Mouse (Mus musculus) brown adipose tissue, adult 24 weeks (tissue): ENCODE measurements around the gene Scap. TPM values are rescaled to one million over a fixed set of nuclear protein-coding genes. Genes with fewer than 3 reads are reported as not detected.
"Not testable (repeated sequence)": the region's sequence is repeated elsewhere in the genome, so short reads cannot be mapped to it uniquely, and the experiment has no call there.

Experiments
- H3K27ac ChIP-seq: fragments of 200-500 bp; replicated peaks from 2 replicates; pipeline ENCODE4 v1.5.1; 2012; ENCODE audit warnings: low read depth, mild to moderate bottlenecking, low read length
- H3K4me1 ChIP-seq: fragments of 200-500 bp; 2 replicates; pipeline ENCODE4 v1.6.1; 2012; ENCODE audit warnings: low read length, mixed read lengths; ENCODE audit not compliant: control insufficient read depth, insufficient read depth, insufficient read length
- H3K4me3 ChIP-seq: fragments of 200-500 bp; 2 replicates; pipeline ENCODE4 v1.5.1; 2012; ENCODE audit warnings: low read depth, mild to moderate bottlenecking, low read length, moderate library complexity; ENCODE audit not compliant: insufficient read depth
- polyA plus RNA-seq: library from polyadenylated mRNA; stranded (reverse); fragments of >200 nt; gene quantifications from 2 replicates; pipeline ENCODE4 v1.2.4, GENCODE M21; 2012; ENCODE audit not compliant: missing spikeins, insufficient read depth, insufficient read length

The Scap gene
- polyA plus RNA-seq, 1 experiment, result 18.7 TPM

DNA sequence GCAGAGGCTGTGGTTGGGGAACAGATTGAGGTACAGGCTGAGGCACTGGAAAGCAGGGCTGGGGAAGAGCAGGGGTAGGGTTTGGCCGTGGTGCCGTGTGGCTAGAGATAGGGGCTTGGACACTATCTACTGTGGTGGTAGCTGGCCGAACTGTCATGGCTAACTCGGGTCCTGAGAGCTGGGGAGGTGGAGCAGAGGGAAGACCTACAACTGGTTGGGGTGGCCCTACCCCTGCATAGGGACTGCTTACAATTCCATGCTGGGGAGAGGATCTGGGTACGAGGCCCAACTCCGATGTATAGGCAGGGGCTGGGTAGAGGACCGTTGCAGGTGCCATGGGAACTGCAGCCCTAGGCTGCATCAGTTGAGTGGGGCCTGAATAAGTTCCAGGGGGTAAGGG lies 54.9 kb downstream of the Scap start:
- Histone ChIP-seq H3K4me1 (no peaks in the 10 kb centered on the region), H3K27ac (no peak overlapping the region), H3K4me3 (no peak overlapping the region)

DNA sequence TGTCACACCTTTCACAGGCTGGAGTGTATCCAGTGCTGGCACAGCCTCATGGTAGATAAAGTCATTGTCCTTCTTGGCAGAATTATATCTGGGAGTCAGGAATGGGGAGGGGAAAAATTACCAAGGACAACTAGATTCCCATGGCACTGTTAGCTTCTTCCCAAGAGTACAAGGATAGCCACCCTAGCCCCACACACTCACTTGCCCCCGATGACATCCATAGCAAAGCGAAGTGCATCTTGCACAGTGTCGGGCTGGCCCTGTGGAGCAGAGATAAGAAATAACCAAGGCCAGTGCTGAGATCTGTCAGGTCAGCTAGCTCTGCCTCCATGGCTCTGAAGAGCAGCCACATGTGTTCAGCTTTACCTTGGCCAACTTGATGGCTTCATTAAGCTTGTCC lies 57.8 kb downstream of the Scap start:
- Histone ChIP-seq H3K4me1 (no peaks in the 10 kb centered on the region), H3K4me3 (no peak overlapping the region), H3K27ac (no peak overlapping the region)

DNA sequence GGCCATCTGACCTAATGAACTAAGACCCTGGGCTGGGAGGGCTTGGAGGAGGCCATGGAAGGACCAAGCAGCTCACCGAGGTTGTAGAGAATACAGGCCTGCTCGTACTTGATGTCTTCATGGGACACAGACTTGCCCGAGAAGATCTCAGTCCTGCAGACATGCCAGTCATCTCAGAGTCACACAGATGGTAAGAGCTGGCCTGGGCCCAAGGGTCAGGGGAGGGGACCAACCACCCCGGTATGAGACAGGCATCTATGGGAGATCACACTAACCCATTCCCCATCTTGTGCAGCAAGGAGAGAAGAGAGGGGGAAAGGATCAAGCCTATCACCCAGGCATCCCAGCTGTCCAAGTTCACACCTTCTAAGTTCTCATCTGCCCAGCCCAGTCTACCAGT lies 60.2 kb downstream of the Scap start:
- H3K4me1 ChIP-seq, result no peaks in the 10 kb centered on the region
- H3K27ac ChIP-seq, result no peak overlapping the region
- H3K4me3 ChIP-seq, result no peak overlapping the region

DNA sequence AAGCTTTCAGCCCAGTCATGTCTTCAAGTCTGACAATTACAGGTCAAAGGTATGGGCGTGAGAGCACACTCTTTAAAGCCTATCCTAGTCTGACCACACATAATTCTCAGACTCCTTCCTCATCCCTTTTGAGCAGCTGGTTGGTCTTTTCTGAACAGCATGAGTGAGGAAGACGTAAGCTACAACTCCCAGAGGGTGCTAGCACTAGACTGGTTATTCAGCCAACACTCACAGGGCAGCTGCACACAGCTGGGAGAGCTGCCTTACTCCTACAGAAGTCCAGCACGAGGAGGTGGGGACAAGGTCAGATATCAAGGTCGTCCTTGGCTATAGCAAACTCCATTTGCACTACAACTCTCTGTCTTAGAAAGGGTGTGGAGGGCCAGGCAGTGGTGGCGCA lies 67.6 kb downstream of the Scap start:
- peaks cover 4% of the 10 kb centered on the region; the same call in 1 of the 2 replicates for H3K4me1 ChIP-seq
- no peak overlapping the region for H3K27ac ChIP-seq
- no peak overlapping the region for H3K4me3 ChIP-seq

DNA sequence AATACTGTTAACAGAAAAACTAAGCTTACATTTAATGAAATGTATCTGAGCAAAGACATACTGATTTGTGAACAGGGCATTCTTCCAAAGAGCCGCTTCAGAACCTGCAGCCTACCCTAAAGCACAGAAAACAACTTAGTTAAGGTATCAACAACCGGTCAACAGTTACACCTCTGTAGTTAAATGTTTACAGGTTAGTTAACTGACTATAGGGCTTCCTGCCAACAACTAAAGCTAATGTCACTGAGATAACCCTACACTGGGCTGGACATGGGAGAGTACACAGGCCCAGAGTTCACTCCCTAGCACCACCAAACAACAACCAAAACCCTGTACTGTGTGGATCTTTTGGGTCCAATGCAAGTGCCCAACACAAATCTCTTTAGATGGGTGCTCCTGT lies 69.6 kb downstream of the Scap start:
- Histone ChIP-seq H3K4me1 (peaks cover 6% of the 10 kb centered on the region), H3K27ac (no peak overlapping the region)

DNA sequence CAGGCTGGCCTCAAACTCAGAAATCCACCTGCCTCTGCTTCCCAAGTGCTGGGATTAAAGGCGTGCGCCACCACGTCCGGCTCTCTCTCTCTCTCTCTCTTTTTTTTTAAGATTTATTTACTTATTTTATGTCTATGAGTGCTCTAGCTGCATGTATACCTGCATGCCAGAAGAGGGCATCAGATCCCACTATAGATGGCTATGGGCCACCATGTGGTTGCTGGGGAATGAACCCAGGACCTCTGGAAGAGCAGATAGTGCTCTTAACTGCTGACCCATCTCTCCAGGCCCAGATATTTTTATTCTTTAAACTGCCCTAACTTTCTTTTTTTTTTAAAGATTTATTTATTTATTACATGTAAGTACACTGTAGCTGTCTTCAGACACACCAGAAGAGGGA lies 70.2 kb downstream of the Scap start:
- not testable (repeated sequence) for H3K4me1 ChIP-seq, H3K4me3 ChIP-seq, H3K27ac ChIP-seq

More for the DNA sequence above, 69.6 kb downstream of the Scap start:
- no peak overlapping the region for H3K4me3 ChIP-seq

DNA sequence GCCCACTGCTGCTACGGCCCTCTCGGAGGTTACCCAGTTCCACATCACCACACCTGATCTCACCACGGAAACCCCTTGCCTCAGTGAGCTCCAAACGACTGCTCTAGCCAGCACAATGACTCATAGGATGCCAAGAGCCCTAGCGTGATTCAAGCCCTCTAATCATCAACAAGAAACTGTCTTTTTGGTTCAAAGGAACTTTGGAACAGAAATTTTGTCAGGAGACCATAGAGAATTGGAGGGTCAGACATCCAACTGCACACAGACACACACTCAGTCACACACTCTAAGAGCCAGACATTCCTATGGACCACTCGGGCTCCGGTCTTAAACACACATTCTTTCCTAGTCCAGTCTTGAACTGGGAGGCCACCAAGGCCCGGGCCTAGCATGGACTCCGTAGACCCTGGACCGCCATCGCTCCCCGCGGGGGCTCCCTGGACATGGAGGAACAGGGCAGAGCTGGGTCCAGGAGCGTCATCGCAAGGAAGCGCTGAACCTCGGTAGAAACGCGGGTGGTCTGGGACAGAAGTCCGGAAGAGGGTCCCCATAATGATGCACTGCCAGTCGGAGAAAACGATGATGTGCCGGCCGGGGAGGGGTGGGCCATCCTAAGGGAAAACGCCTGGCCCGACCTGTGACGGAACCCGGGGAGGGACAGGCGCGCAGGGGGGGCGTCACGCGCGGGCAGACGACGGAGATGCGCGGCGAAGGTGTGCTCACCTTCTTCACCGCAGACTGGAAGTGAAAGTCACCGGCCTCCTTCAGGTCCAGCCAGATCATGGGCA lies 74.4 kb downstream of the Scap start:
- peak overlapping the region; percentile 13 for H3K27ac ChIP-seq
- H3K4me3 ChIP-seq, result peak overlapping the region; percentile 88
- H3K4me1 ChIP-seq, result peaks cover 3% of the 10 kb centered on the region; the same call in 1 of the 2 replicates

DNA sequence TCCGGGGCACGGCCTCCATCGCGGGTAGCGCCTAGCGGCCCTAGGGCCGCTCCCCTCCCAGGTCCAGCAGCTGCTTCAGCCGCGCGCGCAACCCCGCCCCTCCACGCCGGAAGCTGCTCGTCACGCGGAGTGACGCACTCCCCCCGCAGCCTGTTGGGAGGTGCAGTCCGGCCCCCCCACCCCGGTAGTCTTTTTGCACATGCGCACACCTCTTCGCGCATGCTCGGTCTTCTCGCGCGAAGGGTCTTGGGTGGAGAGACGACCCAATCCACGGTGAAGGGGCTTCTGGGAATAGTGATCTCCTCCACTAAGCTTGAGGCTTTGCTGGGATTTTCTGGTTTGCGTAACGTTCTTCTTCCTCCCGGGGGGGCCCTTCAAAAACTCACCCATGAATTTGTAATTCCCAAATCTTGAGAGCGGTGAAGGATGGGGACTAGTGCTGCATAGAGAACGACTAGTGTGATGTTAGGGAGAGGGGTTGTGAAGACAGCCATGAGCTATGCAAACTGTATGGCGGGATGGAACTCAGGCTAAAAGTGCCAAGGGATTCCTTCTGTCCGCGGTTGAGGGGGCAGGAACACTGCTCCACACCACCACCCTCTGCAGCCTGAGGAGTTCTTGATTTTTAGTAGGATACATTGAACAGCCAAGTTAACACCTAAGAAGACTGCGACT lies 75.1 kb downstream of the Scap start, which contains the start of gene Ptpn23:
TSS of gene Ptpn23 (minus strand) at position 115 of the 675 bp plus-strand sequence.
- H3K27ac ChIP-seq, result peak within 1 kb of the TSS; percentile 69
- H3K4me1 ChIP-seq, result peaks cover 3% of the 10 kb centered on the region; the same call in 1 of the 2 replicates
- peak within 1 kb of the TSS; percentile 88 for H3K4me3 ChIP-seq

DNA sequence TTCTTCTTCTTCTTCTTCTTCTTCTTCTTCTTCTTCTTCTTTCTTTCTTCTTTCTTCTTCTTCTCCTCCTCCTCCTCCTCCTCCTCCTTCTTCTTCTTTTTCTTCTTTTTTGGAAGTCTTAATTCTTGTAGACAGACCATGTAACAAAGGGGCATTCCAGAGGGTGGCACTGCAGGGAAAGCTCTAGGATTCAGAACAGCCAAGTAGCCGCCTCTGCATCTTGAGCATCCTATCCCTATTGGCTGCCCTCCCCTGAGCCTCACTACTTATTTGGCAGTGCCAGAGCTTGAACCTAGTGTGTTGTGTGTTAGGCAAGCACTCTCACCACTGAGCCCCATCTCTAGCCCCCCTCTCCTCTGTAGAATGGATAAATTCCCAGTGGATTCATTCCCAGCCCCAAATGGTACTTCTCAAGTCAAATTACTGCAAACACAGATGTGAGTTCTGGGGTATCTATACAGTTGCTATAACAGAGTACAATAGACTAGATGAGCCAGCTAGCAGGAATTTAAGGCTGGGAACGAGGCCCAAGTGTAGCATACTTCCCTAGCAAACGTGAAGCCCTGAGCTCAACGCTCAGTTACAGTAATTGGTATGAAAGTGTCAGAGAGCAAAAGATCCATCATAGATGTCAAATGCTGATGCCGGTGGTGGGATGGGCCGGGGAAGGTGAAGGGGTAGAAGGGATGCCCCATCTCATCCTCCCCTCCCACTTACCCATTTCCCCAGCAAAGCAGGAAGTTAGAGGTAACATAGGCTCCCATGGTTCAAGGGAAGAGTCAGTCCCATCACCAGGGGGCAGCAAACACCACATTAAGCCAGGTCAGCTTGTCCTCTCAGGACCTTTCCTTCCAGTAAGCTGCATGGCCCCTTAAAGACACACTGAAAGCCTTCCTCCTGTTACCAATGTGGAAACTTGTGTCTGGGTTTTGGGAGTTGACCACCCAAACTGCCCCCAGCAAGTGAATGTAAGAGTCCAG lies 78.1 kb downstream of the Scap start:
- Histone ChIP-seq H3K4me1 (peaks cover 3% of the 10 kb centered on the region; the same call in 1 of the 2 replicates), H3K27ac (no peak overlapping the region), H3K4me3 (no peak overlapping the region)

DNA sequence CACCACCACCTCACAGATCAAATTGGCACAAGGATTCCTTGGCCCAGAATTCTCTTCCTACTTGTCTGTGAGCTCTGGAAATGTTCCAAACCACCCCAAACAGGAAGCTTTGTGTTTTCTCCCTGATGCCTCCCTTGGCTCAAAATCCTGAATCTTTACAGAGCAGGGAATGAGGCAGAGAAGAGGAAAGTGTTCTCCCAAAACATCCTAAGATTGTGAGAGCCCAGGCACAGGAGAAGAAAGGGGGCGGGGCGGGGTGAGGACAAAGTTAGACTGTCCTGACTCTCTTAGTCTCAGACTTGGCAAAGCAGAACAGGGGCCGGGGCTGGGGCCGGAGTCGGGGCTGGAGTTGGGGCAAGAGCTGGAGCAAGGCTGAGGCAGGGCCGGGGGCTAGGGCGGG lies 79.8 kb downstream of the Scap start:
- H3K4me3 ChIP-seq, result no peak overlapping the region
- no peaks in the 10 kb centered on the region for H3K4me1 ChIP-seq
- no peak overlapping the region for H3K27ac ChIP-seq

DNA sequence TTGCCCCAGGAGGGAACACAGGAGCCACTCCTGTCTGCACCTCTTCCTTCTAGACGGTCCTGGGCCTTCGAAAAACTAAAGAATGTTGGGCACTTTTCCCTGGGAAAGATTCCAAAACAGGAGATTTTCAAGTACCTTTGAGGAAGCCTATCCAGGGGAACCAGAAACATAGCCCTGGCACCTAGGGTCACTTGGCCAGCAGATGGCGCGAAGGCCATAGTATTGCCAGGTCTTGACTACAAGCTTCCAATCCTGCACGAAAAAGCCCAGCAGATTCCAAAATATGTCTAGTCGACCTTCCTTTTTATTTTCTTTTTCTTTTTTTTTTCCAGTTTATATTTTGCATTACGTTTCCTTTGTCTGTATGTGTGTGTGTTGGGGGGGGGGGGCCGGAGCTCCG lies 80.7 kb downstream of the Scap start:
- H3K27ac ChIP-seq, result no peak overlapping the region
- H3K4me3 ChIP-seq, result no peak overlapping the region
- no peaks in the 10 kb centered on the region for H3K4me1 ChIP-seq

DNA sequence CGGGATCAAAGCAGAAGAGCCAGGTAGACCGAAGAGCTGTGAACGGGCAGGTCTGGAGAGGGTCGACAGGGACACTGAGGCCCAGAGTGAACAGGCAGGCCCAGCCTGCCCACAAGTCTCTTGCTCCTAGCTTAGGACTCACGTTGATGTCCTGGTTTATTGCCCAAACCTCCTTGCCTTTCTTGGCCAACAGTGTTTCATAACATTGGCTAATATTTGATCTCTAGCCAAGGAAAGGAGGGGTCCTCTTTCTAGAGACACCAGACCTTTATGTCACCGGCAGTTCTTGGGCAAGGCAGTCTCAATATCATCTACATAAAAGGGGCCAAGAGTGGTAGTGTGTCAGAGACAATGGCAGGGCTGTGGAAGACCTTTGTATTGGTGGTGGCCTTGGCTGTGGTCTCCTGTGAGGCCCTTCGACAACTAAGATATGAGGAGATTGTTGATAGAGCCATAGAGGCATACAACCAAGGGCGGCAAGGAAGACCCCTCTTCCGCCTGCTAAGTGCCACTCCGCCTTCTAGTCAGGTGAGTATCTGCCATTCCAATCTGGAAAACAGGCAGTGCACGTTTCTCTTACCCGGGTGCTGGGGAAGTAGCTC lies 86.5 kb downstream of the Scap start, which contains the start of gene Ngp:
TSS of gene Ngp (plus strand) at position 237 of the 602 bp plus-strand sequence.
- no peaks in the 10 kb centered on the region for H3K4me1 ChIP-seq

DNA sequence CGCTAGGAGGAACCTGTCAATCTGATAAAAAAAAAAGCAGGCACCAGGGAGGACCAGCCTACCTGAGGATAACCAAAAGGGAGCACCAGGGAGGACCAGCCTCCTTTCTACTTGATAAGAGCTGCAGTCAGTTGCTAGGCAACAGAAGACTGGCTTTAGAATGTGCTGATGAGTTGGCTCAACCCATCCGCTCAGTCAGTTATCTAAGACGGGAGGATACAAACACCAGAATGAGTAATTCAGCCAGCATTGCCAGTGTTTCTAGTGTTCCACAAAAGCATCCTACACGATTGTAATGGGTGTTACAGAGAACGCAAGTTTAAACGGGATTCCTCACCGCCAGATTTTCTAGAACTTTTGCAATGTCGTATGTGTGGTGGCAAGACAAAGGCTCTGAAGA lies 98.2 kb downstream of the Scap start:
- Histone ChIP-seq H3K4me1 (no peaks in the 10 kb centered on the region), H3K4me3 (no peak overlapping the region), H3K27ac (no peak overlapping the region)

More for the DNA sequence above, 86.5 kb downstream of the Scap start, which contains the start of gene Ngp:
- no peak within 1 kb of the TSS for H3K4me3 ChIP-seq
- H3K27ac ChIP-seq, result no peak within 1 kb of the TSS

DNA sequence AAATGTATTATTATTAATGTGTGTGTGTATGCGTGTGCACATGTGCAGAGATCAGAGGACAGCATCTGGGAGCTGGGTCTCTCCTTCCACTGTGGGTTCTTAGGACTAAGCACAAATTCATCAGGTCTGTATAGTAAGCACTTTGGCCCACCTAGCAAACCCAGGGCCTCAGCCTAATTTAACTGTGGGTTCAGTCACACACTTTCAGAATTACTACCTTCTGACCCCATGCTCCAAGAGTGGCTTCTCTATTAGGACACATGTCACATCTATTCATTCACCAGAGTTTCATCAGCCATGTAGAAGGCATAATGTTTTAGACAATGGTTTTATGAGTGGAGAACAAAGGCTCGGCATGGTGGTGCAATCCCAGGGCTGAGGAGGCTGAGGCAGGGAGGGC lies 100.0 kb downstream of the Scap start:
- Histone ChIP-seq H3K4me3 (no peak overlapping the region), H3K27ac (no peak overlapping the region), H3K4me1 (no peaks in the 10 kb centered on the region)
